12 mouse cellular contexts compared by ENCODE assay signal in genomic region chr6:87851871-87852270, GRCm38 (mm10). TPM values are rescaled to one million over a fixed set of nuclear protein-coding genes. Genes with fewer than 3 reads are reported as not detected.
DNase-seq lines count a peak whose midpoint lies in the region; ATAC-seq and TF ChIP-seq lines count a peak whose summit lies in the region.
"Had no signal": no experiment of that assay in that cellular context is flagged by ENCODE, and none has a peak within 500 bp of the region (broad histone marks: within the 10 kb centered on the region; RNA-seq: fewer than 3 reads in every experiment).

No protein-coding gene starts in this region.

- no peaks in the 10 kb centered on the region for H3K36me3 ChIP-seq in heart, embryonic 15.5 days
- no peaks in the 10 kb centered on the region for H3K36me3 ChIP-seq in midbrain, postnatal 0 days (ENCODE audit: insufficient read depth, low read length)
- H3K36me3 ChIP-seq in midbrain, embryonic 10.5 days, result peaks cover 21% of the 10 kb centered on the region
- peaks cover 14% of the 10 kb centered on the region for H3K36me3 ChIP-seq in limb, embryonic 13.5 days
- peaks cover 4% of the 10 kb centered on the region; the same call in 1 of the 2 replicates for H3K36me3 ChIP-seq in neural tube, embryonic 15.5 days

- peaks cover 26% of the 10 kb centered on the region for H3K4me1 ChIP-seq in heart, embryonic 15.5 days (replicated peaks)
- peaks cover 6% of the 10 kb centered on the region; the same call in 1 of the 2 replicates for H3K4me1 ChIP-seq in midbrain, postnatal 0 days (ENCODE audit: insufficient read depth, low read length)
- H3K4me1 ChIP-seq in midbrain, embryonic 10.5 days, result peaks cover 31% of the 10 kb centered on the region
- H3K4me1 ChIP-seq in limb, embryonic 13.5 days, result peaks cover 25% of the 10 kb centered on the region
- peaks cover 31% of the 10 kb centered on the region for H3K4me1 ChIP-seq in neural tube, embryonic 15.5 days

- H3K27me3 ChIP-seq in heart, embryonic 15.5 days, result no peaks in the 10 kb centered on the region
- H3K27me3 ChIP-seq in midbrain, postnatal 0 days (ENCODE audit: insufficient read depth, low read length), result no peaks in the 10 kb centered on the region
- H3K27me3 ChIP-seq in midbrain, embryonic 10.5 days (ENCODE audit: low read depth, poor library complexity, severe bottlenecking), result no peaks in the 10 kb centered on the region
- H3K27me3 ChIP-seq in limb, embryonic 13.5 days, result peaks cover 2% of the 10 kb centered on the region; the same call in 1 of the 2 replicates
- H3K27me3 ChIP-seq in neural tube, embryonic 15.5 days (replicated peaks), result no peaks in the 10 kb centered on the region
- H3K27me3 ChIP-seq: CH12.LX had no signal

- no peak overlapping the region for H3K27ac ChIP-seq in heart, embryonic 15.5 days
- no peak overlapping the region for H3K27ac ChIP-seq in midbrain, postnatal 0 days (ENCODE audit: low read depth, low read length)
- H3K27ac ChIP-seq in midbrain, embryonic 10.5 days (replicated peaks), result no peak overlapping the region; the same call in 1 of the 2 replicates
- H3K27ac ChIP-seq in limb, embryonic 13.5 days, result no peak overlapping the region
- no peak overlapping the region for H3K27ac ChIP-seq in neural tube, embryonic 15.5 days (replicated peaks)

- peak overlapping the region; percentile 86; the same call in 1 of the 2 replicates for H3K4me2 ChIP-seq in heart, embryonic 15.5 days
- 0 out of 2 replicates have a peak overlapping the region, but pooled peaks have one; percentile 78 for H3K4me2 ChIP-seq in midbrain, postnatal 0 days (ENCODE audit: low read depth, low read length, poor library complexity, severe bottlenecking)
- H3K4me2 ChIP-seq in limb, embryonic 13.5 days (replicated peaks), result peak overlapping the region; percentile 81
- H3K4me2 ChIP-seq in neural tube, embryonic 15.5 days, result peak overlapping the region; percentile 87; the same call in 1 of the 2 replicates

- WGBS in heart, embryonic 15.5 days, result 76% methylated on average over 6 of the region's 6 CpGs
- WGBS in midbrain, postnatal 0 days, result 83% methylated on average over 6 of the region's 6 CpGs
- 80% methylated on average over 6 of the region's 6 CpGs for WGBS in midbrain, embryonic 10.5 days
- 83% methylated on average over 6 of the region's 6 CpGs for WGBS in limb, embryonic 13.5 days
- 87% methylated on average over 6 of the region's 6 CpGs for WGBS in neural tube, embryonic 15.5 days

- no peak overlapping the region for H3K9ac ChIP-seq in heart, embryonic 15.5 days
- no peak overlapping the region for H3K9ac ChIP-seq in midbrain, postnatal 0 days (replicated peaks; ENCODE audit: low read length, poor library complexity, severe bottlenecking)
- H3K9ac ChIP-seq in limb, embryonic 13.5 days, result no peak overlapping the region; the same call in 1 of the 2 replicates
- H3K9ac ChIP-seq in neural tube, embryonic 15.5 days (replicated peaks), result no peak overlapping the region

- no peaks in the 10 kb centered on the region for H3K9me3 ChIP-seq in heart, embryonic 15.5 days (replicated peaks)
- H3K9me3 ChIP-seq in midbrain, postnatal 0 days (ENCODE audit: low read length), result no peaks in the 10 kb centered on the region
- H3K9me3 ChIP-seq in midbrain, embryonic 10.5 days (replicated peaks), result no peaks in the 10 kb centered on the region
- no peaks in the 10 kb centered on the region for H3K9me3 ChIP-seq in limb, embryonic 13.5 days
- H3K9me3 ChIP-seq in neural tube, embryonic 15.5 days (replicated peaks), result no peaks in the 10 kb centered on the region
- H3K9me3 ChIP-seq: heart, embryonic 12.5 days had no signal

- ATAC-seq in heart, embryonic 15.5 days (replicated peaks; ENCODE audit: insufficient number of reproducible peaks, insufficient read depth, low FRiP score, low read depth), result no peak
- ATAC-seq in midbrain, postnatal 0 days (ENCODE audit: low FRiP score), result no peak
- ATAC-seq in limb, embryonic 13.5 days (ENCODE audit: low FRiP score, low read depth), result no peak
- ATAC-seq in neural tube, embryonic 15.5 days (ENCODE audit: low FRiP score), result no peak
- no peak for ATAC-seq in frontal cortex, adult (ENCODE audit: low TSS enrichment)

- TF ChIP-seq CTCF in midbrain, postnatal 0 days (IDR thresholded peaks at IDR 0.05), result no peak

- no peak for DNase-seq in heart, adult 18-20 months
- no peak for DNase-seq in midbrain, postnatal 0 days (ENCODE audit: low spot score)
- no peak for DNase-seq in midbrain, embryonic 10.5 days (ENCODE audit: low spot score)
- DNase-seq in spleen, postnatal 14 days (ENCODE audit: low spot score in 2 of 2), result no peak
- DNase-seq: cerebellum, adult 8-10 months; kidney, adult 2 months had no signal

- no peak overlapping the region for H3K4me3 ChIP-seq in heart, embryonic 15.5 days
- H3K4me3 ChIP-seq in midbrain, postnatal 0 days (ENCODE audit: low read depth, low read length), result no peak overlapping the region
- H3K4me3 ChIP-seq in midbrain, embryonic 10.5 days, result no peak overlapping the region
- peak overlapping the region; percentile 99; the same call in 1 of the 2 replicates for H3K4me3 ChIP-seq in limb, embryonic 13.5 days
- H3K4me3 ChIP-seq in neural tube, embryonic 15.5 days (replicated peaks), result no peak overlapping the region

RNA-seq across cellular contexts. Expression of gene Cnbp, which starts 1.0 kb away (rescaled TPM):
- polyA plus RNA-seq in heart, embryonic 15.5 days (2015; fragmentation: Nextera tagmentation; extraction: Ambion mirVana), result 661 and 702 TPM in 2 replicates
- 100 to 1,000 TPM; 335 to 351 TPM for total RNA-seq in heart, adult 18-20 months (2021)
- total RNA-seq in midbrain, postnatal 0 days (2014; rRNA removed), result 178 and 197 TPM in 2 replicates
- 550 and 577 TPM in 2 replicates for polyA plus RNA-seq in midbrain, postnatal 0 days (2015; fragmentation: Nextera tagmentation; extraction: Ambion mirVana)
- polyA plus RNA-seq in midbrain, embryonic 10.5 days (2016; fragmentation: Nextera tagmentation; extraction: Ambion mirVana), result 1,252 and 1,396 TPM in 2 replicates
- 1,115 and 1,121 TPM in 2 replicates for polyA plus RNA-seq in limb, embryonic 13.5 days (2015; fragmentation: Nextera tagmentation; extraction: Ambion mirVana)
- polyA plus RNA-seq in neural tube, embryonic 15.5 days (2015; fragmentation: Nextera tagmentation; extraction: Ambion mirVana), result 511 and 660 TPM in 2 replicates

RNA-seq across cellular contexts. Expression of gene Isy1, which starts 13.3 kb away (rescaled TPM):
- 22.9 and 23.5 TPM in 2 replicates for polyA plus RNA-seq in heart, embryonic 15.5 days (2015; fragmentation: Nextera tagmentation; extraction: Ambion mirVana)
- total RNA-seq in heart, adult 18-20 months (2021), result 10 to 100 TPM; 21.1 to 23.9 TPM
- total RNA-seq in midbrain, postnatal 0 days (2014; rRNA removed), result 21.7 and 22.5 TPM in 2 replicates
- polyA plus RNA-seq in midbrain, postnatal 0 days (2015; fragmentation: Nextera tagmentation; extraction: Ambion mirVana), result 20.7 and 25.9 TPM in 2 replicates
- polyA plus RNA-seq in midbrain, embryonic 10.5 days (2016; fragmentation: Nextera tagmentation; extraction: Ambion mirVana), result 62.4 and 69.1 TPM in 2 replicates
- 46.7 and 53.7 TPM in 2 replicates for polyA plus RNA-seq in limb, embryonic 13.5 days (2015; fragmentation: Nextera tagmentation; extraction: Ambion mirVana)
- polyA plus RNA-seq in neural tube, embryonic 15.5 days (2015; fragmentation: Nextera tagmentation; extraction: Ambion mirVana), result 22.6 and 30.8 TPM in 2 replicates

RNA-seq across cellular contexts. Expression of gene Gm45140, which starts 16.3 kb away (rescaled TPM):
- polyA plus RNA-seq in heart, embryonic 15.5 days (2015; fragmentation: Nextera tagmentation; extraction: Ambion mirVana), result 2.2 TPM in 2 replicates
- total RNA-seq in heart, adult 18-20 months (2021), result 1 to 10 TPM in 1 of 2 experiments, under 1 TPM in 1; 0.74 to 1.3 TPM
- 5.4 TPM in 1 of 2 replicates, not detected in the other for total RNA-seq in midbrain, postnatal 0 days (2014; rRNA removed)
- 1.2 and 1.8 TPM in 2 replicates for polyA plus RNA-seq in midbrain, postnatal 0 days (2015; fragmentation: Nextera tagmentation; extraction: Ambion mirVana)
- polyA plus RNA-seq in midbrain, embryonic 10.5 days (2016; fragmentation: Nextera tagmentation; extraction: Ambion mirVana), result 2.7 and 4.4 TPM in 2 replicates
- 3.7 and 6.8 TPM in 2 replicates for polyA plus RNA-seq in limb, embryonic 13.5 days (2015; fragmentation: Nextera tagmentation; extraction: Ambion mirVana)
- polyA plus RNA-seq in neural tube, embryonic 15.5 days (2015; fragmentation: Nextera tagmentation; extraction: Ambion mirVana), result 1.5 and 2.1 TPM in 2 replicates

RNA-seq across cellular contexts. Expression of gene Copg1, which starts 35.7 kb away (rescaled TPM):
- 94.7 and 129 TPM in 2 replicates for polyA plus RNA-seq in heart, embryonic 15.5 days (2015; fragmentation: Nextera tagmentation; extraction: Ambion mirVana)
- total RNA-seq in heart, adult 18-20 months (2021), result 10 to 100 TPM; 38.9 to 39.3 TPM
- total RNA-seq in midbrain, postnatal 0 days (2014; rRNA removed), result 202 and 226 TPM in 2 replicates
- polyA plus RNA-seq in midbrain, postnatal 0 days (2015; fragmentation: Nextera tagmentation; extraction: Ambion mirVana), result 191 and 216 TPM in 2 replicates
- 150 and 157 TPM in 2 replicates for polyA plus RNA-seq in midbrain, embryonic 10.5 days (2016; fragmentation: Nextera tagmentation; extraction: Ambion mirVana)
- polyA plus RNA-seq in limb, embryonic 13.5 days (2015; fragmentation: Nextera tagmentation; extraction: Ambion mirVana), result 186 and 193 TPM in 2 replicates
- polyA plus RNA-seq in neural tube, embryonic 15.5 days (2015; fragmentation: Nextera tagmentation; extraction: Ambion mirVana), result 204 and 207 TPM in 2 replicates

RNA-seq across cellular contexts. Expression of gene Rab43, which starts 39.9 kb away (rescaled TPM):
- polyA plus RNA-seq in heart, embryonic 15.5 days (2015; fragmentation: Nextera tagmentation; extraction: Ambion mirVana), result 8.2 and 10.2 TPM in 2 replicates
- total RNA-seq in heart, adult 18-20 months (2021), result 10 to 100 TPM in 1 of 2 experiments, 1 to 10 TPM in 1; 7.6 to 10.2 TPM
- total RNA-seq in midbrain, postnatal 0 days (2014; rRNA removed), result 23.2 and 31.6 TPM in 2 replicates
- 7.7 and 9.9 TPM in 2 replicates for polyA plus RNA-seq in midbrain, postnatal 0 days (2015; fragmentation: Nextera tagmentation; extraction: Ambion mirVana)
- polyA plus RNA-seq in midbrain, embryonic 10.5 days (2016; fragmentation: Nextera tagmentation; extraction: Ambion mirVana), result 5.8 and 8.4 TPM in 2 replicates
- polyA plus RNA-seq in limb, embryonic 13.5 days (2015; fragmentation: Nextera tagmentation; extraction: Ambion mirVana), result 9.8 and 10.3 TPM in 2 replicates
- 11.5 and 12.5 TPM in 2 replicates for polyA plus RNA-seq in neural tube, embryonic 15.5 days (2015; fragmentation: Nextera tagmentation; extraction: Ambion mirVana)
